Mouse (Mus musculus) midbrain, embryonic 15.5 days (tissue): ENCODE results near the gene Pcid2. TPM values are rescaled to one million over a fixed set of nuclear protein-coding genes. Genes with fewer than 3 reads are reported as not detected.

Source experiments
- ATAC-seq: fragments of 200-750 bp; cut with Nextera tagmentation; replicated peaks from 2 replicates; pipeline ENCODE4 v1.8.0; 2017; ENCODE audit warnings: moderate TSS enrichment
- H3K27ac ChIP-seq: fragments of 300-500 bp; sonication (generic); 2 replicates; pipeline ENCODE4 v1.5.1; 2015; ENCODE audit warnings: mild to moderate bottlenecking, inconsistent platforms
- H3K27me3 ChIP-seq: fragments of 300-500 bp; sonication (generic); replicated peaks from 2 replicates; pipeline ENCODE4 v1.6.1; 2015; ENCODE audit warnings: inconsistent platforms
- H3K36me3 ChIP-seq: fragments of 300-500 bp; sonication (generic); replicated peaks from 2 replicates; pipeline ENCODE4 v1.6.1; 2015; ENCODE audit warnings: inconsistent platforms
- H3K4me1 ChIP-seq: fragments of 300-500 bp; sonication (generic); 2 replicates; pipeline ENCODE4 v1.6.1; 2015; ENCODE audit warnings: inconsistent platforms
- H3K4me2 ChIP-seq: fragments of 300-500 bp; sonication (generic); 2 replicates; pipeline ENCODE4 v1.6.1; 2015; ENCODE audit warnings: inconsistent platforms, mild to moderate bottlenecking, moderate library complexity
- H3K4me3 ChIP-seq: fragments of 300-500 bp; sonication (generic); 2 replicates; pipeline ENCODE4 v1.5.1; 2015; ENCODE audit warnings: mild to moderate bottlenecking, inconsistent platforms
- H3K9ac ChIP-seq: fragments of 300-500 bp; sonication (generic); 2 replicates; pipeline ENCODE4 v1.6.1; 2015; ENCODE audit warnings: mild to moderate bottlenecking, inconsistent platforms
- H3K9me3 ChIP-seq: fragments of 300-500 bp; sonication (generic); 2 replicates; pipeline ENCODE4 v1.6.1; 2016; ENCODE audit warnings: inconsistent platforms
- WGBS: fragments of 180-500 bp; shearing (Covaris S2); methylation state at CpG from one replicate; pipeline ENCODE4 v1.1.7; 2015; ENCODE audit warnings: mixed read lengths; 5-methylcytosine and 5-hydroxymethylcytosine counted together
- polyA plus RNA-seq: library from polyadenylated mRNA; unstranded; fragments of >200 nt; fragmentation: Nextera tagmentation; extraction: Ambion mirVana; gene quantifications from 2 replicates; pipeline ENCODE4 v1.2.1, GENCODE M21; 2015

Gene Pcid2
- polyA plus RNA-seq, 1 experiment from 2014 or later, result 42.1 TPM

DNA sequence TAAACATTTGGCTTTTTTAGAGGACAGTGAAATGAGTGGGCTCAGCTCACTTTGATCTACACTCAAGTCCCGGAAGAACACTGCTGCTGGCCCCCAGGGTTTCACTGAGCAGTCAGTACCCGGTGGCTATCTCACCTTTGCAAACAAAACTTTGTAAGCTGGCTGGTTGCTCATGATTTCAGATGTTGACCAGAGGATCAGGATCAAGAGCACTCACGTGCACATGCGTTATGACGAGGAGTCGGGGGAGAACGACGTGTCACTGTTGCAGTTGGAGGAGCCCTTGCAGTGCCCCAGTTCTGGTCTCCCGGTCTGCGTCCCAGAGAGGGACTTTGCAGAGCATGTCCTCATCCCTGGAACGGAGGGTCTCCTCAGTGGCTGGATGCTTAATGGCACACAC is 32.0 kb downstream of the Pcid2 start:
- Histone ChIP-seq H3K9me3 (no peaks in the 10 kb centered on the region), H3K27ac (no peak overlapping the region), H3K9ac (no peak overlapping the region), H3K4me1 (no peaks in the 10 kb centered on the region), H3K4me3 (no peak overlapping the region), H3K4me2 (no peak overlapping the region), H3K36me3 (peaks cover 32% of the 10 kb centered on the region; the same call in 1 of the 2 replicates), H3K27me3 (no peaks in the 10 kb centered on the region)
- ATAC-seq, result no peak
- WGBS, result 93% methylated on average over 11 of the region's 11 CpGs

DNA sequence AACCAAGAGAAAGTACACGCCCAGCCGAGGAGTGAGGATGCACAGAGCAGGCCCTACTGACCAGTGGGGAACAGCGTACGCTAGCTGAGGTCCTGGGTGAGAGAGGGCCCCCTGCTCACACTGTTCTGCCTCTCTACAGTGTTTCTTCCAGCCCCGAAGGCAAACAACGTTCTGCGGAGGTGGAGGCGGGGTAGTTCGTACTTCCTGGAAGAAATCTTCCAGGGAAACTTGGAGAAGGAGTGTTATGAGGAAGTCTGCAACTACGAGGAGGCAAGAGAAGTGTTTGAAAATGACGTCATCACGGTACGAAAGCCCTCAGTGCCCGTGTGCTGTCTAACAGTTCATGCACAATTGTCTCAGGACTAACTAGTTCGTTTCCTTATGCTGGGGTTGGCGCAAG is 42.1 kb downstream of the Pcid2 start:
- Histone ChIP-seq H3K27ac (no peak overlapping the region), H3K4me2 (no peak overlapping the region), H3K9me3 (no peaks in the 10 kb centered on the region), H3K4me1 (no peaks in the 10 kb centered on the region), H3K36me3 (no peaks in the 10 kb centered on the region), H3K9ac (no peak overlapping the region), H3K27me3 (no peaks in the 10 kb centered on the region), H3K4me3 (no peak overlapping the region)
- WGBS, result 84% methylated on average over 16 of the region's 16 CpGs
- no peak for ATAC-seq

DNA sequence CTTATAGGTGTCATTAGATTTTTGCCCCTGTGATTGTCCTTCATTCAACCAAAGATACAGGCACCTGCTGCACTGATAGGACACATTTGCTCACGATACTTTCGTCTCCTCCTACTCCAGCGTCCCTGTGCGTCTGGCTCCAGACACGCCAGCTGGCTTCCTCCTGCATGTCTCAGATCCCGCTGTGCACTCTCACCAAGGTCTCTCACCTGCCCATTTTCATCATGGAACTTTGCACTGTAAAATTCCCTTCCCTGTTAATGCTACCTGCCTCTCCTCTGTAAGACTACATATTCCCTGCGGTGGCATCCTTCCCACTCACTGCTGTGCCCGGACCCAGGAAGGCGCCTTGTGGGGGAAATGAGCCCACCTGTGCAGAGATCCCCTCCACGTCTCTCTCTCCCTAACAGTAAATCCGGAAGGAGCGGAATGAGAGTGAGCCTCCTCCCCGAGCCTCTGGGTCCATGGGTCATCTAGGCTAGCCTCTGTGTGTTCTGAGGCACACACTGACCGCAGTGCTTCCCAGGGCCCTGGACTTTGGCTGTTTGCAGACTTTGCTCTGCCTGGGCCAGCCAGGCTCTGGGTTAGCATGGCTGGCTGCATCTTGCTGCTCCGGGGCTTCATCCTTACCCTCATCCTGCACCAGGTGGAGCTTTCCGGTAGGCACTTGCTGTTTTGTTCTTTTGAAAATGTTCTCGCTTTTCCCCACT is 44.7 kb downstream of the Pcid2 start, which contains the start of gene Proz:
Proz (plus strand) TSS at position 474 of the 710 bp plus-strand sequence.
- Histone ChIP-seq H3K4me2 (no peak within 1 kb of the TSS), H3K27ac (no peak within 1 kb of the TSS), H3K4me1 (no peaks in the 10 kb centered on the region), H3K9me3 (no peaks in the 10 kb centered on the region), H3K36me3 (no peaks in the 10 kb centered on the region), H3K9ac (no peak within 1 kb of the TSS), H3K4me3 (no peak within 1 kb of the TSS), H3K27me3 (no peaks in the 10 kb centered on the region)
- ATAC-seq, result no peak
- WGBS, result 84% methylated on average over 17 of the region's 17 CpGs

DNA sequence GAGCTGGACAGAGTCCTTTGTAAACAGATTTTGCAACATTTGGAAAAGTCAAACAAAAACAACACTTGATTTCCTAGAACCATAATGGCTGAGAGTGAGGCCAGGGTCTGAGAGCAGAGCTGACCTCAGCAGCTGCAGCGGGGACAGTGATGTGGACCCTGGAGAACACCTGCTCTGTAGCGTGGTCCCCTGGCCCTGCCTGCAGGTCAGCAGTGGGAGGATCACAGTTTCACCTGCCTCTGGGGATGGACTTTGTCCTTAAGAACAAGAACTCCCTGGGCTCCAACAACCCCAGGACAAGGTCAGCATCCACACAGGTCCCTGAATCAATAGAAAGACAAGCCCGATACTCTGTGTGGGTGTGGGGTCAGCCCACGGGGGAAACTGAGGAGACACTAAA is 47.9 kb downstream of the Pcid2 start:
- H3K27ac ChIP-seq, result no peak overlapping the region
- H3K4me1 ChIP-seq, result no peaks in the 10 kb centered on the region
- H3K4me3 ChIP-seq, result no peak overlapping the region
- no peaks in the 10 kb centered on the region for H3K36me3 ChIP-seq
- WGBS, result 83% methylated on average over 4 of the region's 4 CpGs
- no peak overlapping the region for H3K9ac ChIP-seq
- no peaks in the 10 kb centered on the region for H3K27me3 ChIP-seq
- ATAC-seq, result no peak
- H3K9me3 ChIP-seq, result no peaks in the 10 kb centered on the region
- H3K4me2 ChIP-seq, result no peak overlapping the region

DNA sequence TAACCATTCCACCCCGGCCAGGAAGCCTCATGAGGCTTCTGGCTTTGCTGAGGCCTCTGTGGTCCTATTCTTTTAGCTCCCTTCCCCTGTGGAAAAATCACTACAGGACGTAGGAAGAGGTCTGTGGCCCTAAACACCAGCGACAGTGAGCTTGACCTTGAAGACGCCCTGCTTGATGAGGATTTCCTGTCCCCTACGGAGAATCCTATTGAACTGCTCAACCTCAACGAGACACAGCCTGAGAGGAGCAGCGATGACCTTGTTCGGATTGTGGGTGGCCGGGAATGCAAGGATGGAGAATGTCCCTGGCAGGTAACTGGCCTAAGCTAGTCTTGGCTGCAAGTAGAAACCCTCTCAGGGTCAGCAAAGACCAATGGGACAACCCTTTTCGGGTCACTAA is 54.7 kb downstream of the Pcid2 start:
- 70% methylated on average over 10 of the region's 10 CpGs for WGBS
- Histone ChIP-seq H3K9ac (no peak overlapping the region), H3K4me3 (no peak overlapping the region), H3K4me2 (no peak overlapping the region), H3K36me3 (no peaks in the 10 kb centered on the region), H3K27me3 (no peaks in the 10 kb centered on the region), H3K9me3 (no peaks in the 10 kb centered on the region), H3K27ac (no peak overlapping the region), H3K4me1 (no peaks in the 10 kb centered on the region)
- ATAC-seq, result no peak

DNA sequence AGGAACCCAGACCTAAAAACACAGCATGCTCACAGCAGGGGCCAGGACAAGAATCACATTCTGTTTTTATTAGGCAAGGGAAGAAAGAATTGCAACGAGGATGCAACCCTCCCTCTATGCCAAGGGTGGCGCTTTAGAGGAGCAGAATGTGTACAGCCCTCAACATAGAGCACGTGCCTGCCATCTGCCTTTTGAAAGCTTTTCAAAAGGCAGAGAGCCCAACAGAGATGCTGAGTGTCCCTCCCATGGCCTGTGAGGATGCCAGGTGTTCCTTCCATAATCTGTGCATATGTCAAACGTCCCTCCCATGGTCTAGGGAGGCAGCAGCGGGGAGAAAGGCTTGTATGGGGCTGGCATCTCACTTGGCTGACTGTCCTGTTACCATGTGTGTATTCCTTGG is 57.6 kb downstream of the Pcid2 start:
- no peaks in the 10 kb centered on the region for H3K9me3 ChIP-seq
- no peaks in the 10 kb centered on the region for H3K4me1 ChIP-seq
- H3K9ac ChIP-seq, result no peak overlapping the region
- WGBS, result 51% methylated on average over 5 of the region's 5 CpGs
- no peaks in the 10 kb centered on the region for H3K27me3 ChIP-seq
- no peak overlapping the region for H3K4me3 ChIP-seq
- no peak overlapping the region for H3K4me2 ChIP-seq
- ATAC-seq, result no peak
- H3K27ac ChIP-seq, result no peak overlapping the region
- H3K36me3 ChIP-seq, result no peaks in the 10 kb centered on the region

DNA sequence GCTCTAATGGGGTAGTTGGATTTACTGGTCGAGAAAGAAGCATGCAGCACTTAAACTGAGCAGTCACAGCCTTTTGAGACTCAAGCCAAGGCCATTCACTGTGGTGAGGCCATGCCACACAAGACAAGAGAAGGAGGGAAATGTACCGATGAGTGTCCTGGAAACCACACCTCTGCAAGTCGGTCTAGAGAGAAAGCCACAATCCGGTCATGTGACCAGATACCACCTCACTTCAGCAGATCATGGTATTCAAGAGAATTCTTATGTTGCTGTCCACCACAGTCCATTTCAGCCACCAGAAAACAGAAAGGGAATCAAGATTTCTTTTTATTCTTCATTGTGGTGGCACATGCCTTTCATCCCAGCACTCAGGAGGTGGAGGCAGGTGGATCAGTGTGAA is 63.8 kb downstream of the Pcid2 start:
- H3K9ac ChIP-seq, result no peak overlapping the region
- H3K9me3 ChIP-seq, result no peaks in the 10 kb centered on the region
- no peak overlapping the region for H3K27ac ChIP-seq
- H3K4me1 ChIP-seq, result no peaks in the 10 kb centered on the region
- H3K36me3 ChIP-seq, result no peaks in the 10 kb centered on the region
- no peaks in the 10 kb centered on the region for H3K27me3 ChIP-seq
- ATAC-seq, result no peak
- H3K4me3 ChIP-seq, result no peak overlapping the region
- WGBS, result 88% methylated on average over 4 of the region's 4 CpGs
- no peak overlapping the region for H3K4me2 ChIP-seq

DNA sequence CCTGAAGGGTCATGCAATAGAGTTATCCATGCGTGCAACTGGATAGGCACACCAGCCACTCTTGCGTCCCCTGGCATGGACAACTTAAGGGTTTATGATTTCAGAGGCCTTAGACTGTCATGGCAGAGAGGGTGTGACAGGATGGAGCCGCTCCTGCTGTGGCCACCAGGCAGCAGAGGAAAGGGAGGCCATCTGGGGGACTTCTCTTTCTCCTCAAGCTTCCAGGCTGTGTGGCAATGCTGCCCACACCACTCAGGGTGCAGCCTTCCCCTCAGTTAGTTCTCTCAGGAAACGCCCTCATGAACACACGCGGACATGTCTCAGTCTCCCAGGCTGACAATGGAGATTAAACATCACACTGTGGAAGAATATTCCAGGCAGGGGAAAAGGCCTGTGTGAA is 66.2 kb downstream of the Pcid2 start:
- Histone ChIP-seq H3K4me2 (no peak overlapping the region), H3K9ac (no peak overlapping the region), H3K9me3 (no peaks in the 10 kb centered on the region), H3K4me3 (no peak overlapping the region), H3K27me3 (no peaks in the 10 kb centered on the region), H3K27ac (no peak overlapping the region), H3K4me1 (no peaks in the 10 kb centered on the region), H3K36me3 (no peaks in the 10 kb centered on the region)
- 82% methylated on average over 6 of the region's 6 CpGs for WGBS
- no peak for ATAC-seq

DNA sequence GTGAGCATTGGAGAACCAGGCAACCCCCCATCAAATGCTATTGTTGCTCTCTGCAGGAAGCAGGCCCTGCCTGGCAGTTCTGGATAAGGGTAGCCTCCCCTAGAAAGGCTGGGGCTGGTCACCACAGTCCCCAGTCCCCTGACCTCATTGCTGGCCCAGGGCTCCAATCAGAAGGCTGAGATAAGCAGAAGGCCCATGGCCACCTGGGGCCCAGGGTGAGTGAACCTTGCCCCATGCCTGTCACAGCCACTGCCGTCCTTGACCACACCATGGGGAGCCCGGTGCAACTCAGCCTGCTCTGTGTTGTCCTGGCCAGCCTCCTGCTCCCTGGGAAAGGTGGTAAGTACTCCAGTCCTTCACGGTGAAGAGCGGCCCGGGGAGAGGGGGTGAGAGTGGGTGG is 67.7 kb downstream of the Pcid2 start:
- H3K4me1 ChIP-seq, result no peaks in the 10 kb centered on the region
- no peaks in the 10 kb centered on the region for H3K36me3 ChIP-seq
- H3K4me3 ChIP-seq, result no peak overlapping the region
- WGBS, result 24% methylated on average over 5 of the region's 5 CpGs
- no peak overlapping the region for H3K27ac ChIP-seq
- H3K9ac ChIP-seq, result no peak overlapping the region
- H3K9me3 ChIP-seq, result no peaks in the 10 kb centered on the region
- H3K27me3 ChIP-seq, result no peaks in the 10 kb centered on the region
- no peak overlapping the region for H3K4me2 ChIP-seq
- no peak for ATAC-seq

DNA sequence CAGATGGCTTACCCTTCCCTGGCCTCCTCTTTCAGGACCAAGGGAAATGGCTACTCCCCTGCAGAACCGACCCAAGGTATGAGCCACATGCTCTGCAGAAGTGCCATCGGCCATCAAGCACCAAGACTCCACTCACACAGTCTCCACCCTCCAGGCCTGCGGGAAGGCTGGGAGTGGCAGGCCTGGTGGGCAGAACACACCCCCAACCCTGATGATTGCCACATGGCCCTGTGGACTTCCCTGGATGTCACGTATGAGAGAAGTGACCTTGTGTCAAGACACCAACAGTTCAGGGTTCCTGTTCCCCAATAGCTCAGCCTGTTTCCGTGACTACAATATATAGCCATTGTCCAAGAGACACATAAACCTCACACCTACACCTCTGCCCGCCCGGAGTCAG is 68.2 kb downstream of the Pcid2 start, which contains the start of gene F10:
F10 (plus strand) TSS at position 294 of the 400 bp plus-strand sequence.
- H3K27me3 ChIP-seq, result no peaks in the 10 kb centered on the region
- no peak within 1 kb of the TSS for H3K9ac ChIP-seq
- no peaks in the 10 kb centered on the region for H3K36me3 ChIP-seq
- no peaks in the 10 kb centered on the region for H3K4me1 ChIP-seq
- H3K9me3 ChIP-seq, result no peaks in the 10 kb centered on the region
- H3K4me2 ChIP-seq, result no peak within 1 kb of the TSS
- H3K4me3 ChIP-seq, result no peak within 1 kb of the TSS
- WGBS, result 83% methylated on average over 7 of the region's 7 CpGs
- ATAC-seq, result no peak
- H3K27ac ChIP-seq, result no peak within 1 kb of the TSS

DNA sequence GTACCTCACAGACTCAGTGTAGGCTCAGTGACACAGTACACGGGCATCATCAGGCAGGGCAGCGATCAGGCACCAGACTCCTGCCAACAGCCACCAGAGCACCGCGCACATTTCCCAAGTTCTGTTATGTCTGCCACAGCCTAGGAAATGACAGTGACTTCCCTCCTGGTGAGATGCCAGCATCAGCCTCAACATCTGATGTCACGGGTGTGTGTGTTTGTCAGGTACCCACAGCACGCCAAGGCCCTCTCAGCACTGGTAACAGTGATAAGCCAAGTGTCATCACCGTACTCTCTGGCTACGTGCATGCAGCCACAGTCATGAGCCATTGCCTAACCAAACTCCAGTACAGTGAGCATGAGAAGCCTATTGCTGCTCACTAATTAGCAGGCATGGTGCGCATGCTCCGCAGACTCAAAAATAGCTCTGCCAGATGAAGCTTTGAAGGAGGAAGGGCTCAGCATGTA is 68.9 kb downstream of the Pcid2 start:
- no peaks in the 10 kb centered on the region for H3K27me3 ChIP-seq
- H3K9ac ChIP-seq, result no peak overlapping the region
- no peak overlapping the region for H3K27ac ChIP-seq
- 90% methylated on average over 10 of the region's 10 CpGs for WGBS
- H3K9me3 ChIP-seq, result no peaks in the 10 kb centered on the region
- H3K4me2 ChIP-seq, result no peak overlapping the region
- H3K36me3 ChIP-seq, result no peaks in the 10 kb centered on the region
- ATAC-seq, result no peak
- H3K4me1 ChIP-seq, result no peaks in the 10 kb centered on the region
- H3K4me3 ChIP-seq, result no peak overlapping the region

DNA sequence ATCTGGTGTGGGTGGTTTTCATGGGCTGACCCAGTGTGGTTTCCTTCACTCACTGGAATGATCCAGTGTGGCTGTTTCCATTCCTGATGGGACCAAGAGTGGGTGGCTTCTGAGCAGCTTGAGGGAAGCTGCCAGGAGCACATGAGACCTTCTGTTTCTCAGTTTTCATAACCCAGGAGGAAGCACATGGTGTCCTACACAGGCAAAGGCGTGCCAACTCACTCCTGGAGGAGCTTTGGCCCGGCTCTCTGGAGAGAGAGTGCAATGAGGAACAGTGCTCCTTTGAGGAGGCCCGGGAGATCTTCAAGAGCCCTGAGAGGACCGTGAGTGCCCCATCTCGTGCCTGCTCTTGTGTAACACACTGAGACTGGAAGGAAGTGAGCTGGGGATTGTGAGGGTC is 76.8 kb downstream of the Pcid2 start:
- H3K36me3 ChIP-seq, result no peaks in the 10 kb centered on the region
- H3K27ac ChIP-seq, result no peak overlapping the region

DNA sequence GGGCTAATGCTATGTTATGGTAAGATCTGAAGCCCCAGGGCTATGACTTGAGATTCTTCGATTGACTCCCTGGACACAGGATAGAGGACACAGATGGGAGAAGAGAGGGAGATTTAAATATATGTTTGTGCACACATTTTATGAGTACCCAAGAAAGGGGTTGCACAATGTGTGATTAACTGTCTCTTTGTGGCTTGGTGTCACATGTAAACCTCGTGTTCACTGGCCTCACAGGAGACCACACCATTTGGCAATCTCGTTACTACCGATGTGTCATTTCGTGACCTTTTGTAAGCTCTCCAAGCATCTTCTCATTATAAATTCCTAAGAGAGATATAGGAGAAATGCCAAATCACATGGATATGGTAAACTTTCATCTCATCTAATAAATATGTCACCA is 77.6 kb downstream of the Pcid2 start:
- no peaks in the 10 kb centered on the region for H3K4me1 ChIP-seq
- H3K27ac ChIP-seq, result no peak overlapping the region
- no peaks in the 10 kb centered on the region for H3K9me3 ChIP-seq
- no peak overlapping the region for H3K4me3 ChIP-seq
- no peak overlapping the region for H3K9ac ChIP-seq
- no peak overlapping the region for H3K4me2 ChIP-seq
- no peaks in the 10 kb centered on the region for H3K27me3 ChIP-seq
- 86% methylated on average over 5 of the region's 5 CpGs for WGBS
- no peak for ATAC-seq
- H3K36me3 ChIP-seq, result no peaks in the 10 kb centered on the region

More for the DNA sequence above, 76.8 kb downstream of the Pcid2 start:
- Histone ChIP-seq H3K4me1 (no peaks in the 10 kb centered on the region), H3K4me3 (no peak overlapping the region), H3K9me3 (no peaks in the 10 kb centered on the region), H3K27me3 (no peaks in the 10 kb centered on the region), H3K9ac (no peak overlapping the region), H3K4me2 (no peak overlapping the region)
- no peak for ATAC-seq
- WGBS, result 75% methylated on average over 5 of the region's 5 CpGs
